Mouse (Mus musculus): ENCODE results near the gene Apba3.

Gene Apba3

DNA sequence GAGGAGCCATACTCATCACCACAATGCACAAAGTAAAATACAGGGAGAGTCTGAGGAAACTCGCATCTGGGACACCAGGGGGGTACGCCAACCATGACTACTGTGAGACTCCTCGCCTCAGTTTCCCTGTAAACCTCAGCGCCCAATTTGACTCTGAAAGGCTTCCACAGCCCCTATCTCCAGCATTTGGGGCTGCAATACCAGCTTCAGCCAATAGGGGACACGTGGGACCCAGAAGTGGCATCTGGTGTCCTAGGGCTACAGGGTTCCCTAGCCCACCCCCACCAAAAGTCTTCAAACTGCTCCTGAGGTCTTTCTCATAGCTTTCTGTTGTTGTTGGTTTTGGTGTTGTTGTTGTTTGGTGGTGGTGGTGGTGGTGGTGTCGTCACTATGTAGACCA, 21.8 kb downstream of the Apba3 start:
- in situ Hi-C loops (cut with MboI, MseI) = no loop called here

DNA sequence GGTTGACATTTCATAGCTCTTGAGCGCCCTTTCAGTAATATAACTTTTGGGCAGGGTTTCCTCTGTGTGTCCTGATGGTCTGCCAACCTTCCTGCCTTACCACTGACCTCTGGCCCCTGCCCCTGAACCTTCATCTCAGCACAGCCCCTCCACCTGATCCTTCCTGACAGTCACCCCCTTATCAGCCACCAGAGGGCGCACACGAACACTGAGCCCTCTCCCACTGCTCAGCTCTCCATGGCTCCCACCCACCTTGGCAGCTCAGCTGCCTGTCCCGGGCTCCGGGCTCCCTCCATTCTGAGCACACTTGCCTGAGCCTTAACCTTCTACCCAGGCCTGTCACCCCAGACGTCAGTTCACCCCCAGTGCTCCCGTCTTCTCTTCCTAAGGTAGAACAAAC, 22.5 kb downstream of the Apba3 start:
- in situ Hi-C loops (cut with MboI, MseI) = no loop called here

DNA sequence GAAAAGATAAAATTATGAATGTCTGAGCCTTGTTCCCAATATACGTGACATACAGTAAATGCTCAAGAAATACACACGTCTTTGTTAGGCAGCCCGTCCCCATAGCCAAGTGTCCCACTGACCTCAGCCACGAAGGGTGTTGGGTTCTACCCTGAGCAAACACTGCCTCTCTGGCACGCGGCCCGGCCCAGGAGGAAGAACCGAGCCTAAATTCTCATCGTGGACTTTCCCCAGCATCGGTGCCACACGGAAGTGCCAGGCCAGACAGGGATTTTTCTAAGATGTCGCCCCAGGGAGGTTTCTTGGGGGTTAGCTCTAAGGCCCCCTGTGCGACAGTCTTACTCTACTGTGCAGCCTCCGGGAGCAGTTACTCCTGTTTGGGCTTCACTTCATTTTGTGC, 23.1 kb downstream of the Apba3 start:
- in situ Hi-C loops (cut with MboI, MseI) = no loop called here

DNA sequence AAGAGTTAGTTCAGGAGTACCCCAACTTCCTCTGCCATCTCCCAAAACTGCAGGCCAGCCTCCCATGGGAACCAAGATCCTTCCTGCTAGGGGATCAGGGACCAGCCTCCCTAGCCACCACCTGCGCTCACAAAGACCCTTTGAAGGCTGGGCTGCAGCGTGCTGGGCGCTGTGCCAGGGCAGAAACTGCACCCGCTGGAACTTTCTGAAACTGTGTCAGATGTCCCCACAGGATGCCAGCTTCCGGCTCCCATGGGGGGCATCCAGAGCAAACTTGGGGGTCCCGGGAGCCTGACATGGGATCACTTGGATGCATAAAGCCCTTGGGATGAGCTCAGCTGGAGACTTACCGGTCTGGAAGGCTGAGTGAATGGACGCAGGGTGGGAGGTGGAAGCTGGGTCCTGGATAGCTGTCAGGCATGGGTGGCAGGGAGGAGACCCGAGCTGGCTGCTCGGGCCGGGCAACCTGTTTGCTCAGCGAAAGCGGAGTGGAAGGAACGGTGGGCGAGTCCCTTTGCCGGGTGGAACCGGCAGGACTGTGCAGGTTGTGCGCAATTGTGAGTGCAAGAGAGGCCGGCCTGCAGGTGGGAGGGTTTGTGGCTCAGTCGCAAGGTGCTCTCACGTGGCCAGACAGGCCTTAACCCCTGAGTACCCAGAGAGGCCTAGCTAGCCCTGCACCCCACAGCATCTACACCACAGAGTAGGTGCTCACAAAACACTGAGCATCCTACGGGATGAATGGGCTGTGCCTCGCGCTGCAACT, 24.1 kb downstream of the Apba3 start:
- in situ Hi-C loops (cut with MboI, MseI) = no loop called here

DNA sequence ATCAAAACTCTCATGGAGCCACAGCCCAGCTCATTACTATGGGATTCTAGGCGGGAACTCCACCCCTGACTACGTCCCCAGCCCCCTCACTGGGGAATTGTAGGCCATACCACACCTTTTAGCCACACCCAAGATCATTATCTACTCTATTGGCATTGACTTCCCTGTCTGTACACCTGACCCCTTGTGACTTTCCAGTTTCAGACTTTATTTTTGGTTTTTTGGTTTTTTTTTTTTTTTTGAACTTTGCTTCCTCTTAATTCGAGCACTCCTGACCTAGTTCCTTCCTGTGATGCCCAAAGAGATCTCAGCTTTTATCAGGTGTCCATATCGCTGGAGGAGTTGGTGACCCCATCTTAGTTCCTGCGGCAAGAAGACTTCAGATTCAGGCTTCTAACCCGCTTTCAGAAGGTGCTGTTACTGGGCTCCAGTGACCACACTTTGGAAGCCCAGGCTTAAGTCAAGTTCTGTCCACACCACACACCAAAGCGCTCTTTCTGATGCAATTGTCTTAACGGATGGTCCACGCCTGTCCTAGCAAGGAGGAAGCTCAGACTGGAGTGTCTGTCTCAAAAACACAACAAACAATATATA, 24.8 kb downstream of the Apba3 start, which contains the start of gene Tjp3:
TSS of gene Tjp3 (minus strand) at position 71 of the 594 bp plus-strand sequence.
- in situ Hi-C loops (cut with MboI, MseI) = no loop called here

DNA sequence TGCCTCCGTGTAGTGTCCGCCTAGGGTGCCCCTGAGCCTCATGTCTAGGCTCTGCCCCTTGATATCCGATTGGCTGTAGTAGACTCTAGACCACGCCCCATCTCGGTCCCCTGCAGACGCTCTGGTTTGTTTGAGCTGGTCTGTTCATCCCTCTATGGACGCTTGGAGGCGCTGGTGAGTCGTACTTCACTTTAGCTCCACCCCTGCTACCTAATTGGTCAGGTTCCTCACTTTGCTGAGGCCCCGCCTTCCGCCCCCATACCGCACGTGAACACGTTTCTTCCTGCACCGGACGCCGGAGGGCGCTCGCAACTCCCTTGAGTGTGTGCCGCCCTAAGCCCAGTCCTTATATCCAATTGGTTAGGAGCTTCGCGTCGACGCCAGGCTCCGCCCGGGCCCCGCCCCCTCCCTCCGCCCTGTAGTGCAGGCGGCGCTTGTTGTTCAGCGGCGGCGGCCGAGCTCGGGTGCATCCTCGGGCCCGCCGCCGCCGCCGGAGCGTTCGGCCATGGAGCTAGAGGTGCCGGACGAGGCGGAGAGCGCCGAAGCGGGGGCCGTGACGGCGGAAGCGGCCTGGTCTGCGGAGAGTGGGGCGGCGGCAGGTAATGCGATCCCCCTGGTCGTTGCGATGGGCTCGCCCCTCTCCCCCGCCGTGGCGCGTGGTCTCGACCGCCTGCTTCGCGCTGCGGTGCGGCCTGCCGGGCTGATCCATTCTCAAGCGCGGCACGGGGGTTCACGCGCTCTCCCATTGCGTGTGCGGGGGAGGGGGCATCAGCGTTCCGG, 26.0 kb downstream of the Apba3 start, which contains the start of gene Pip5k1c:
TSS of gene Pip5k1c (plus strand) at position 410 of the 780 bp plus-strand sequence.
- in situ Hi-C loops (cut with MboI, MseI) = no loop called here

DNA sequence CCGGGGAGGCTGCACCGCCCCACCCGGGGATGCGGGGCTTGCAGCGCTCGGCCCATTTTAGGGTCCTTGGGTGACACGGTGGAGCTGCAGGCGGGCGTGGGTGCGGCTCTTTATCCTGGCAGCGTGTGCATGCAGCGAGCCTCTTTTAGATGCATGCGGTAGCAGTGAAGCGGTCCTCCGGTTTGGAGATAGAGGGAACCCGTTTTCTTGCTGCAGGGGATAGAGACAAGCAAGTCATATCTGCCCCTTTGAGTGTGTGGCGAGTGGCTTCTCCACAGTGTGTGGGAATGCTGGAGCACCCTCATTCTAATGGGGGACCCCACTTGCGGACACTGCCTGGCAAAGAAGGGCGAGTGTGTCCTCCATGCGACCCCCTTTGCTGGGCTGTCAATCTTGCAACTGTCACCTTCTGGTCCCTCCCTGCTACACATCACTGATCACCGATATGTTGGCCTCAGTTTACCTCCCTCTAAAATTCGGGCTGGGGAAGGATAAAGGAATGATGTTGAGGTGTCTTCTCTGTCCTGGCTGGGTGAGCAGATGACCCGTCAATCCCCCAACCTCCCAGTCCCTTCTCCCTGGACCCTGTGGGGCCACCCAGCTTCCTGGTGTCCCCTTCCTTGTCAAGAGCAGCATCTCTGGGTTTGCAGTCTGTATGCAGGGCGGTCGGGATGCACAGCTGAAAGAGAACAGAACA, 26.7 kb downstream of the Apba3 start:
- in situ Hi-C loops (cut with MboI, MseI) = no loop called here

DNA sequence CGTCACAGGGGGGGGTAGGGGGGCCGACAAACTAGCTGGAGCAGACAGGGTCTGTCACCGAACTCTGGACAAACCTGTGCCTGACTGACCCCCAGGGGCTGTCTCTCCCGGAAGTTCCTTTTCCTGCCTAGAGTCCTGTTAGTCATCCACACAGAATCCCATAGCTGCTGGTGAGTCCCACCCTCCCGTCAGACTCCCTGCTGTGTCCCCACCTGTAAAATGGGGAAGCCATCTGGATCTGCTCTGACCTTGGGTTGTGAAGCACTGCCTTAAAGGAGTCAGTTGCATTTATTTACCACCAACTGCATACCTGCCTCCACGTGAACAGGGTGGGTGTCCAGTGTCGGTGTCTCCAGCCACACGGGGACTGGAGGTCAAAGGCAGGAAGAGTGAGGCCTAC, 27.7 kb downstream of the Apba3 start:
- in situ Hi-C loops (cut with MboI, MseI) = no loop called here

DNA sequence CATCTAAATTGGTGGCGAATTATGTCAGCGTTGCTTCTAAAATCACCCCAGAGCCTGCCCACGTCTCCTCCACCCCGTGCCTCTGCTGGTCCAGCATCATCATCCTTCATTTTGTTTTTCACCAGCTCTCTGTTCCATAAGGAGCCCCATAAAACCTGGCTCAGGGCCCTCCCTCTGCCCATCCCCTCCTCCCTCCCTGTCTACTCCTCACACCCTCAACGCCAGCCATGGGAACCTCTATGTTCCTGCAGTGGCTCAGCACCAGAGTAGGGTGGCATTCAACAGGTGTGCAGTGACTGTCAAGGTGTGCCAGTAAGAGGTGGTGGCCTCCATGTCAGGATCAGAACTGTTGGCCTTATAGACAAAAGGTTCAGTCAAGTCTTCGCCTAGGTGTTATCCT, 28.4 kb downstream of the Apba3 start:
- in situ Hi-C loops (cut with MboI, MseI) = no loop called here

DNA sequence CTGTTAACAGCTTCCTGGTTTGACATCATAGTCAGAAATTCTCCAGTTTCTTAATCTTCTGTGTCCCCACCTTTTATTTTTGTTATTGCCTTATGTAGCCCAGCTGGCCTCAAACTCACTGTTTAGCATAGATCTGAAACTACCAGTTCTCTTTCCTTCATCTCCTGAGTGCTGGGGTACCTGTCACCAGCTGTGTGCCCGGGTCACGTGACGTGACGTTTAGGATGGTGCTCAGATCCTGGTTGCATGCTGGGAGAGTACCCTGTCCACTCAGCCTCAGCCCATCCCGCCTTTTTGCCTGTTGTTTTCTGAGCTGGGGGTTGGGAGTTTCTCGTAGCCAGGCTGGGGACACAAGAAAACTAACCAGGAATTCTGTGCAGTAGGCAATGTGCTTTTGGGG, 30.5 kb downstream of the Apba3 start:
- in situ Hi-C loops (cut with MboI, MseI) = no loop called here

DNA sequence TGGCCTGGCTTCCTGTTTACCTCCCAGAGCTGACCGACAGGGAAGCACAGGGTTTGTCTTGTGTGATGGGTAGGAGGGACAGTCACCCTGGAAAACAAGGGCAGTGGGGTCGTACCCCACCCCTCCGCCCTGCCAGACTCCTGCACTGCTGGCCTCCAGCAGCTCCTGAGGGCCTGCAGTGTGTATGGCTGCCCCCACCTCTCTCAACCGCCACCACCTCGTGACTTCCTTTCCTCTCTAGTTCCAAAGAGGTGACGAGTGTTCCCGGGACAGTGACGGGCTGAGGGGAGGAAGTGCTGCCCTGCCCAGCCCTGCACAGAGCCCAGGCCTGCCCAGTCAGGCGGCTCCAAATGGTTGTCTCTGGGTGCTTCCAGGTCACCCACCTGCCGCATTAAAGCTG, 31.1 kb downstream of the Apba3 start:
- in situ Hi-C loops (cut with MboI, MseI) = no loop called here

DNA sequence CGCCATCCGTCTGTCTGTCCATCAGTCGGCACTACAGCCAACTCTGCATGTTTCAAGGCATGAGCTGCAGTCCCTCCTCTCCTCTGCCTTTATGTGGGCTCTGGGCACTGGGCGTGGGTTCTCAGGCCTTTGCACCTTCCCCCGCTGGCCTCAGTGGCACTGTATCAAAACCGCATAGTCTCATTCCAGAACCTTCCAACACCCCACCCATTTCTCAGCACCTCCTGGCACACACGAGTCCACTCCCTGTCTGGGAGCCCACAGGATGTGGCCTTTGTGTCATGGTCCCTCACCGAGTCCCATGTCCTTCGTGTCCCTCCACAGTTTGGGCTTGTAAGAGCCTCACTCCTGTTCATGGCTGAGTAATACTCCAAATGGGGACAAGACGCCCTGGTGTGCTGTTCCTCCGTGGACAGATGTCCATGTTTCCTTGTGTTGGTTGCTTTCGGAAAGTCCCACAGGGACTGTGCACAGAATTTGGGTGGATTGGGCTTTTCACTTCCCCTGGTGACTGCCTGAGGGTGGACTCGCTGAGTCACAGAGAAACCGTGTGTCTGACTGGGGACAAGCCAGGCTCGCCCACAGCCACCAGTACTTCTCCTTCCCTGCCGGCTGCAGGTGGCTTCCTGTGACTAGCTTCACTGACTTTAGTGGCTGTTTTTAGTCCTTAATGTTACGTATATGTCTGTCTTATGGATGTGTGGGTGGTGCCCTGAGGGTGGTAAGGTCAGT, 31.8 kb downstream of the Apba3 start:
- in situ Hi-C loops (cut with MboI, MseI) = no loop called here

DNA sequence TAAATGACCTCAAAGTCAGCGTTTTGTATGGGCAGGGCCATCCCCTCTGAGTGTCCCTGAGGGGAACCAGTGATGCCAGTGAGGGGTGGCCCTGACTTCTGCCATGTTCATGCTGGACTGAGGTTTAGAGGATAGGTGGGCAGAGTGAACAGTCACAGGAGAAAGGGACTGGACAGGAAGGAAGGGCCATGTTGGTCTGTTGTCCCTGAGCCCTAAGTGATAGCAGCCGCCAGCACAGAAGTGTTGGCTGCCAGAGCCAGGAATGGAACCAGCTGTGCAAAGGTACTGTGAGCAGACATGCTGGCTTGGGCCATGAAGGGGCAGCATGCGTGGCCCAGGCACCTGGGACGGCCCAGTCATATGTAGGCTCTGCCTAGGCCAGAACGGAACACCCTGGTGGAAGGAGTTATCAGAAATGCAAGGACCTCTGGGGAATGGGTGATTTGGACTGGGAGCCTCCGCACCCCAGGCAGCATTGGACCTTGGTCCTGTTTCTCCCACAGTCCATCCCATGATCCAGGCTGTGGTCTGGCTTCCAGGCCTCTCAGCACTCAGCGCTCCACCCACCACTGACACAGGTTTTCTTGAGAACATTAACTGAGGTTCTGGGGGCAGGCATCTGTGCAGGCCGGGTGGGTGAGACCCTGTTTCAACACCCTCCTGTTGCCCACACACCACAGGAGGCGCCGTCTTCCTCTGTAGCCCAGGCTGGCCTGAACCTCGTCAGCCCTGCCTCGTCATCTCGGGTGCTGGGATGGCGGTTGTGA, 33.0 kb downstream of the Apba3 start:
- in situ Hi-C loops (cut with MboI, MseI) = no loop called here

DNA sequence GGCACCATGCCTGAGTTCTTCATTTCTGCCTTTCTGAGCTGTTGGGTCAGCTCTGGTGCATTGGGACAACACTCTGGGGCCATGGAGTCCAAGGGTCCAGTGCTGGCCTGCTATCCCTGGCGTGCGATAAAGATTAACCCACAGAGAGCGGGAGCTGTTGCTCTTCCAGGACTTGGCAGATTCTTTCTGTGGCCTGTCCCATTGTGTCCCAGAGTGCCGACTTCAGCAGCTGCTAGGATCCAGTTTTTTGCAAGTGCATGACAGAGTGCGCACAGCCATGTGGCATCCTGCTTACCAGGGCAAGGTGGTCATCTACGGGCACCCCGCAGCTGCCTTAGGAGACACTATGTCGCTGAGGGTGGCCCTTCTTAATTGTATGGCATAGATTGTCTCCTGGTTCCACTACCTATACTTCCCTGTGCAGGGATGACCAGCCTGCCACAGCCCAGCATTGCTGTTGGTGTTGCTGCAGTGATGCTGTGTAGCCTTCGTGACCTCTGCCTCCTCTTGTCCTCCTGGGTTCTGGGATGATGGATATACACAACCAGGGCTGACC, 33.7 kb downstream of the Apba3 start:
- in situ Hi-C loops (cut with MboI, MseI) = no loop called here

DNA sequence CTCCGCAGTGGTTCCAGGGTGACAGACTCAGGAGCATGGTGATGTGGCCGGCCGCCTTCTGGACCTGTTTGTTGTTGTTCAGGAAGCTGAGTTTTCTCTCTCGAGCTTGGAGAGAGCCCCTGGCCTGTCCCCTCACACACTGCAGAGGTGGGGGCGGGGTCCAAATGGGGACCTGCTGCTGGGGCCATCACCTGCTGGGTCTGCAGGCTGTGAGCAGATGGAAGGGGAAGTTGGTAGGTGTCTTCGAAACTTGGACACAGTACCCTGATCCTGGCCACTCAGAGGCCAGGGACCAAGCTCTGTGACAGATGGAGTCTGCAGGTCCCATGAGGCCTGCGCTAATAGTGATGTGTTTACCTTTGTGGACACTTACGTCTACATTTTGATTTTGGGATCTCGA, 34.6 kb downstream of the Apba3 start:
- in situ Hi-C loops (cut with MboI, MseI) = no loop called here

DNA sequence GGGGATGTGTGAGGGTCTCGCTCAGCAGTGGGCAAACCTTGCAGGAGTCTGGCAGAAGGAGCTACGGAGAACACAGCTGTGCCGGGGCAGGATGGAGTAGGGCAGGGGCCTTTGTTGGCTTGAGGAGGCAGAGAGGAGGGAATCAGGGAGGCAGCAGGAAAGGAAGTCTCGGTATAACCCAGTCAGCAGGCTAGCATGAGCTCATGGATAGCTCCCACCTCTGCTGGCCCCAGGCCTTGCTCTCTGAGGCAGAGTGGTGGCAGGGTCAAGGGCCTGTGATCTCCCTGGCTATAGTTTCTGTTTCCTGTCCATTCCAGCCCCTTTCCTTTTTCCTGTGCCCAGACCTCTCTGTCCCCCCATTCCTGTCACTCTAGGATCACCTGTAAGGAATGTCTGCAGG, 35.5 kb downstream of the Apba3 start:
- in situ Hi-C loops (cut with MboI, MseI) = no loop called here

DNA sequence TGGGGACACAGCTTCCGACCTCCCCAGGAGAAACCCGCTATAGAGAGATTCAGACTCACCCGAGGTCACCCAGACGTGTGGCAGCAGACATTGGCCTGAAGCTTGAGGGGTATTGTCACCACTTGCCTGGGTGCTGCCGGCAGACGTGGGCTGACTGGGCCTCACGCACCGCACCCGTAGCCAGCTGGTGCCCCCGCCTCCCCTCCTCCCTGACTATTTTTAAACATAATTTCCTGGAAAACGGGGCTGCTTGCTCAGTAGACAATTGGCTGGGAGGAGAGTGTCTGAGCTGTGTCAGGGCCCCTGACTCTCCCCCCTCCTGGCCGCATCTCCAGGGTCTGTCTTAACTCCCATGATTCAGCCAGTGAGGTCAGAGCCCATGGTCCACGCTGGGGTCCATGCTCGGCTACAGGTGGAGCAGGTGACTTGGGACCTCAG, 36.0 kb downstream of the Apba3 start:
- in situ Hi-C loops (cut with MboI, MseI) = no loop called here

DNA sequence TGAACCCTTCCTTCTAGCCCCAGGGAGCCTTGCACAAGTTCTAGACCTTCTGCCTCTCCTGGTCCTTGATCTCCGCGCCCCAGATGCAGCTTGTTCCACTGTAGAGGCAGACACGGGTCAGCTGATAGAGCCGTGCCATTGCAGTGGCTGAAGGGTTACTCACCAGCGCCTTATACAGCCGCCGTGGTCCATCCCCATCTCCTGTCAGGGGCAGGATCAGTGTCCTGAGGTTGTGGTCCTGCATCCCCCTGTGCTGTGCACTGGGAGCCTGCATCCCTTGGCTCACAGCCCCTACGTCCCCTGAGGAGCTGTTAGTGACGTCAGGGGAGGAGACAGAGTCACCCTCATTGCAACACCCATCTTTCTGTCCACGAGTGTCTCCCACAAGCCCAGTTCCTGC, 36.5 kb downstream of the Apba3 start:
- in situ Hi-C loops (cut with MboI, MseI) = no loop called here

DNA sequence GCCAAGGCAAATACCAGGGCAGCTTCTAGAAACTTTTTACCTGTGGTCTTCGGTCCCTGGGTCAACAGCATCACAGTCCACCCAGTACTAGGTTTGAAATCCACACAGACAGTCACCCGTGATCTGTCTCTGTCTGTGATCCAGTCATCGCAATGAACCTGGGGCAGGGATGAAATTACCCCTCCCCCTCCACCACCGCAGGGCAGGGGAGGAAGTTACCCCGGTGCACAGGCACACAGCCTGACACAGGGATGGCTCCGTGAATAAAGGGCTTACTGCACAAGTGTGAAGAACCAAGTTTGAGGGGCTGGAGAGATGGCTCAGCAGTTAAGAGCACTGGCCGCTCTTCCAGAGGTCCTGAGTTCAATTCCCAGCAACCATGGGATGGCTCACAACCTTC, 37.0 kb downstream of the Apba3 start:
- in situ Hi-C loops (cut with MboI, MseI) = no loop called here

DNA sequence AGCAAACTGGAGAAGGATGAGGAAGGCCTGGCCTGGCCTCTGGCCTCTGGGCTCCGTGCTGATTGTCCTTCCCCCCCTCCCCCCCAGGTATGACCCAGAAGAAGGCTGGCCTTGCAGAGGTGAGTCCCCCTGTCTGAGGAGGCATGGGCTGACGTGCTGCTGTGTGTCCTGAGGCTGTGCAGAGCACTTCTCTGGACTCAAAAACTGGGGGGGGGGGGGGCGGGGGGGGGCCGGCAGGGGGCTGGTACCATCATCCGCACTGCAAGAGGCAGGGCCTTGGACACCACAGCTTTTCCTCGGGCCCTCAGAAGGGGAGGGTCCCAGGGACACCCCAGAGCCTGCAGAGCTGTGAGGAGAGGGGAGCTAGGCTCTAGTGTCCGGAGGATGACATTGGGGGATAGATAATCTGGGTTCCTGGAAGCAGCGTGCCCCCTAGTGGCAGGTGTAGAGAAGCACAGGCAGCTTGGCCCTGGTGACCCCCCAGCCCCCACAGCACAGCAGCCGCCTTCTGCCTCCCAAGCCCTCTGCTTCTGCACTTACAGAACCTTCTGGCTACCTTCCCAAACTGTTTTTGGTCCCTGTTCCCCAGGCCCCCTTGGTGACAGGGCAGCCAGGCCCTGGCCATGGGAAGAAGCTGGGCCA, 38.0 kb downstream of the Apba3 start:
- in situ Hi-C loops (cut with MboI, MseI) = no loop called here

All from T-helper 1 cell (primary cell).